Mouse (Mus musculus): ENCODE measurements around the gene Cmtm2b. TPM values are rescaled to one million over a fixed set of nuclear protein-coding genes. Genes with fewer than 3 reads are reported as not detected.

Gene Cmtm2b
- total RNA-seq, 2 experiments from 2014 or later, result not detected

GRCm38 (mm10) chr8:104341678-104342077 is 19.6 kb downstream of the Cmtm2b start:
- DNase-seq (ENCODE audit: low spot score in 2 of 2), result no peak

- DNase-seq (ENCODE audit: low spot score in 2 of 2), result no peak
These were observed 20.4 kb downstream of the Cmtm2b start for GRCm38 (mm10) chr8:104342426-104342825.

GRCm38 (mm10) chr8:104343957-104344356 is 21.9 kb downstream of the Cmtm2b start:
- DNase-seq (ENCODE audit: low spot score in 2 of 2), result peak; percentile 67 to 86

- DNase-seq (ENCODE audit: low spot score in 2 of 2), result no peak
These were observed 22.6 kb downstream of the Cmtm2b start for GRCm38 (mm10) chr8:104344622-104345021.

GRCm38 (mm10) chr8:104346706-104347105 is 24.7 kb downstream of the Cmtm2b start:
- DNase-seq (ENCODE audit: low spot score in 2 of 2), result no peak

GRCm38 (mm10) chr8:104348971-104349370 is 26.9 kb downstream of the Cmtm2b start:
- DNase-seq (ENCODE audit: low spot score in 2 of 2), result no peak

GRCm38 (mm10) chr8:104350047-104350446 is 28.0 kb downstream of the Cmtm2b start:
- no peak for DNase-seq (ENCODE audit: low spot score in 2 of 2)

- DNase-seq (ENCODE audit: low spot score in 2 of 2), result no peak
These were observed 31.2 kb downstream of the Cmtm2b start for GRCm38 (mm10) chr8:104353186-104353585.

GRCm38 (mm10) chr8:104354504-104354903 is 32.5 kb downstream of the Cmtm2b start:
- DNase-seq (ENCODE audit: low spot score in 2 of 2), result no peak

- no peak for DNase-seq (ENCODE audit: low spot score in 2 of 2)
These were observed 36.6 kb downstream of the Cmtm2b start for GRCm38 (mm10) chr8:104358637-104359036.

- no peak for DNase-seq (ENCODE audit: low spot score in 2 of 2)
These were observed 37.9 kb downstream of the Cmtm2b start for GRCm38 (mm10) chr8:104359778-104360456.

- DNase-seq (ENCODE audit: low spot score in 2 of 2), result no peak
These were observed 43.7 kb downstream of the Cmtm2b start for GRCm38 (mm10) chr8:104365695-104366094.

- no peak for DNase-seq (ENCODE audit: low spot score in 2 of 2)
These were observed 45.4 kb downstream of the Cmtm2b start for GRCm38 (mm10) chr8:104367398-104367797.

- no peak for DNase-seq (ENCODE audit: low spot score in 2 of 2)
These were observed 47.6 kb downstream of the Cmtm2b start for GRCm38 (mm10) chr8:104369591-104369990.

- DNase-seq (ENCODE audit: low spot score in 2 of 2), result no peak
These were observed 48.0 kb downstream of the Cmtm2b start for GRCm38 (mm10) chr8:104370071-104370470.

GRCm38 (mm10) chr8:104371121-104371520 is 49.1 kb downstream of the Cmtm2b start:
- DNase-seq (ENCODE audit: low spot score in 2 of 2), result no peak

- no peak for DNase-seq (ENCODE audit: low spot score in 2 of 2)
These were observed 51.7 kb downstream of the Cmtm2b start for GRCm38 (mm10) chr8:104373779-104374178.

GRCm38 (mm10) chr8:104374269-104374668 is 52.2 kb downstream of the Cmtm2b start:
- DNase-seq (ENCODE audit: low spot score in 2 of 2), result no peak

- no peak for DNase-seq (ENCODE audit: low spot score in 2 of 2)
These were observed 53.1 kb downstream of the Cmtm2b start for GRCm38 (mm10) chr8:104374864-104375846.

GRCm38 (mm10) chr8:104375959-104376358 is 53.9 kb downstream of the Cmtm2b start:
- no peak for DNase-seq (ENCODE audit: low spot score in 2 of 2)

GRCm38 (mm10) chr8:104376669-104377068 is 54.6 kb downstream of the Cmtm2b start:
- DNase-seq (ENCODE audit: low spot score in 2 of 2), result no peak

- no peak for DNase-seq (ENCODE audit: low spot score in 2 of 2)
These were observed 57.3 kb downstream of the Cmtm2b start for GRCm38 (mm10) chr8:104379301-104379836.
